In the genomic region with DNA sequence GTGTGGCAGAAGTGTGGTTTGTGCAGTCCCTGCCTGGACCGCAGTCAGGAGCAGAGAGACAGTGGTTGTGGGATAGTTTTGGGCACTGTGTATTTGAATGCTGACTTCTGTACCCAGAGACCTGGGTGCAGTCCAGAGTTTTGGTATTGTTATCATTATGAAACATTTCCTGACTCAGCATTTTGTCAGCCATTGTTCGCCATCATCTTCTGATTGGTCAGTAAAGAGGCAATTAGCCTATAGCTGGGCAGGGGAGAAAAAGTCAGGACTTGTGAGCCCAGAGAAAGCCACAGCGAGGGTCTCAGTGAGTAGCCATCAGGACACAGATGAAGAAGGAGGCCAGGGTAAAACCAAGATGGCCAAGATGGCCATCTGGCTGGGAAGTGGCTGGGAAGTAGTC, we compare ENCODE assay signal across 38 mouse cellular contexts. TPM values are rescaled to one million over a fixed set of nuclear protein-coding genes. Genes with fewer than 3 reads are reported as not detected.
"Had no signal": no experiment of that assay in that cellular context is flagged by ENCODE, and none has a peak within 500 bp of the region (broad histone marks: within the 10 kb centered on the region; RNA-seq: fewer than 3 reads in every experiment).

No protein-coding gene starts in this region.

- H3K36me3 ChIP-seq: embryonic facial prominence, embryonic 10.5 days; embryonic facial prominence, embryonic 12.5 days; embryonic facial prominence, embryonic 13.5 days; embryonic facial prominence, embryonic 15.5 days; forebrain, embryonic 10.5 days; forebrain, embryonic 12.5 days; forebrain, embryonic 15.5 days; heart, embryonic 10.5 days had no signal

- H3K4me1 ChIP-seq: embryonic facial prominence, embryonic 10.5 days; embryonic facial prominence, embryonic 12.5 days; embryonic facial prominence, embryonic 13.5 days; embryonic facial prominence, embryonic 15.5 days; forebrain, embryonic 10.5 days; forebrain, embryonic 12.5 days; forebrain, embryonic 13.5 days; forebrain, embryonic 15.5 days; heart, embryonic 10.5 days had no signal

- H3K27ac ChIP-seq: embryonic facial prominence, embryonic 10.5 days; embryonic facial prominence, embryonic 12.5 days; embryonic facial prominence, embryonic 13.5 days; embryonic facial prominence, embryonic 15.5 days; forebrain, embryonic 10.5 days; forebrain, embryonic 12.5 days; forebrain, embryonic 13.5 days; forebrain, embryonic 15.5 days; gastrocnemius, adult 2 months; heart, adult 2 months; heart, embryonic 10.5 days had no signal

- H3K4me2 ChIP-seq: embryonic facial prominence, embryonic 12.5 days; embryonic facial prominence, embryonic 13.5 days; embryonic facial prominence, embryonic 15.5 days; forebrain, embryonic 12.5 days; forebrain, embryonic 13.5 days; forebrain, embryonic 15.5 days; heart, embryonic 11.5 days had no signal

- DNase-seq: cerebellum, adult 9-11 months; cerebellum, postnatal 10 days; cerebellum, postnatal 14 days; cerebellum, postnatal 25 days; cerebellum, postnatal 36 days; embryo, embryonic 11 days; forebrain, postnatal 0 days; gastrocnemius, adult 2 months; gastrocnemius, postnatal 10 days; gastrocnemius, postnatal 14 days; gastrocnemius, postnatal 25 days; heart, adult 18-20 months; heart, adult 2 months had no signal

- H3K4me3 ChIP-seq: embryonic facial prominence, embryonic 10.5 days; embryonic facial prominence, embryonic 12.5 days; embryonic facial prominence, embryonic 13.5 days; embryonic facial prominence, embryonic 15.5 days; erythroblast, embryonic 14.5 days; forebrain, embryonic 10.5 days; forebrain, embryonic 12.5 days; forebrain, embryonic 13.5 days; forebrain, embryonic 15.5 days; gastrocnemius, adult 2 months; heart, adult 2 months; heart, embryonic 10.5 days had no signal

- H3K9ac ChIP-seq: embryonic facial prominence, embryonic 12.5 days; embryonic facial prominence, embryonic 13.5 days; embryonic facial prominence, embryonic 15.5 days; forebrain, embryonic 12.5 days; forebrain, embryonic 13.5 days; forebrain, embryonic 15.5 days; forebrain, postnatal 0 days had no signal

- H3K27me3 ChIP-seq: forebrain, embryonic 15.5 days had no signal

- H3K9me3 ChIP-seq: embryonic facial prominence, embryonic 10.5 days; embryonic facial prominence, embryonic 12.5 days; embryonic facial prominence, embryonic 13.5 days; embryonic facial prominence, embryonic 15.5 days; forebrain, embryonic 10.5 days; forebrain, embryonic 12.5 days; forebrain, embryonic 13.5 days; forebrain, embryonic 15.5 days; heart, embryonic 10.5 days had no signal

- ATAC-seq: forebrain, embryonic 13.5 days; forebrain, embryonic 14.5 days; forebrain, embryonic 15.5 days; forebrain, embryonic 16.5 days; forebrain, postnatal 0 days had no signal

RNA-seq across cellular contexts. Expression of a gene that starts 4.2 kb away (rescaled TPM):
- total RNA-seq: common myeloid progenitor, adult 5-6 weeks; forebrain, postnatal 0 days; gastrocnemius, adult 18-20 months; gastrocnemius, adult 2 months; gastrocnemius, adult 8-10 months; gastrocnemius, postnatal 10 days; gastrocnemius, postnatal 14 days; gastrocnemius, postnatal 25 days; gastrocnemius, postnatal 4 days; granulocyte monocyte progenitor cell, adult 5-6 weeks; heart, adult 18-20 months; heart, adult 2 months; heart, adult 8-10 months had no signal
- polyA plus RNA-seq: cortical plate, adult 2 months; embryonic facial prominence, embryonic 10.5 days; embryonic facial prominence, embryonic 11.5 days; embryonic facial prominence, embryonic 12.5 days; embryonic facial prominence, embryonic 13.5 days; embryonic facial prominence, embryonic 14.5 days; erythroblast, embryonic 14.5 days; forebrain, embryonic 10.5 days; forebrain, embryonic 11.5 days; forebrain, embryonic 12.5 days; forebrain, embryonic 13.5 days; forebrain, embryonic 14.5 days; forebrain, embryonic 15.5 days; forebrain, embryonic 16.5 days; forebrain, postnatal 0 days; frontal cortex, adult 2 months; gonadal fat pad, adult 2 months; heart, adult 2 months; heart, embryonic 10.5 days; heart, embryonic 11.5 days had no signal

RNA-seq across cellular contexts. Expression of a gene that starts 5.7 kb away (rescaled TPM):
- total RNA-seq: common myeloid progenitor, adult 5-6 weeks; granulocyte monocyte progenitor cell, adult 5-6 weeks had no signal
- polyA plus RNA-seq: erythroblast, embryonic 14.5 days had no signal

RNA-seq across cellular contexts. Expression of a gene that starts 12.7 kb away (rescaled TPM):
- total RNA-seq: common myeloid progenitor, adult 5-6 weeks; forebrain, postnatal 0 days; gastrocnemius, adult 18-20 months; gastrocnemius, adult 2 months; gastrocnemius, adult 8-10 months; gastrocnemius, postnatal 10 days; gastrocnemius, postnatal 14 days; gastrocnemius, postnatal 25 days; gastrocnemius, postnatal 4 days; granulocyte monocyte progenitor cell, adult 5-6 weeks; heart, adult 18-20 months; heart, adult 2 months; heart, adult 8-10 months had no signal
- polyA plus RNA-seq: cortical plate, adult 2 months; embryonic facial prominence, embryonic 10.5 days; embryonic facial prominence, embryonic 11.5 days; embryonic facial prominence, embryonic 12.5 days; embryonic facial prominence, embryonic 13.5 days; erythroblast, embryonic 14.5 days; forebrain, embryonic 10.5 days; forebrain, embryonic 11.5 days; forebrain, embryonic 13.5 days; forebrain, embryonic 14.5 days; forebrain, embryonic 15.5 days; forebrain, embryonic 16.5 days; forebrain, postnatal 0 days; gonadal fat pad, adult 2 months; heart, adult 2 months; heart, embryonic 10.5 days; heart, embryonic 11.5 days had no signal
